Mouse (Mus musculus) erythroid progenitor cell, adult 5-6 weeks (primary cell): ENCODE data around the gene Fam3c. TPM values are rescaled to one million over a fixed set of nuclear protein-coding genes. Genes with fewer than 3 reads are reported as not detected.

Source experiments
- ATAC-seq: replicated peaks from 2 replicates; pipeline ENCODE4 v1.8.0; 2016; ENCODE audit warnings: moderate number of reproducible peaks, mild to moderate bottlenecking, moderate TSS enrichment, inconsistent platforms; ENCODE audit not compliant: poor library complexity, low FRiP score, severe bottlenecking
- total RNA-seq, 2 experiments: library from RNA; stranded (forward) in 1 of 2; stranded (reverse) in 1 of 2; fragments of 150-400 nt in 1 of 2; fragments of 186-747, 209-891 nt in 1 of 2; gene quantifications; 2 replicates each; pipeline versions ENCODE4 v1.2.3 to v1.2.4; 2015 to 2017; ENCODE audit warnings: low replicate concordance in 2 of 2

The Fam3c gene
- total RNA-seq, 2 experiments from 2014 or later = 10.1 to 13.1 TPM

- no peak; the same call in 1 of the 2 replicates for ATAC-seq
These were observed 502 bp downstream of the Fam3c start for GRCm38 (mm10) chr6:22355396-22356085.

- ATAC-seq = no peak
These were observed 1.4 kb downstream of the Fam3c start for GRCm38 (mm10) chr6:22354675-22355074.

GRCm38 (mm10) chr6:22354031-22354430, 2.0 kb downstream of the Fam3c start:
- no peak for ATAC-seq

GRCm38 (mm10) chr6:22351551-22351950, 4.5 kb downstream of the Fam3c start:
- no peak for ATAC-seq

GRCm38 (mm10) chr6:22350239-22350571, 5.8 kb downstream of the Fam3c start:
- no peak for ATAC-seq

- ATAC-seq = no peak
These were observed 6.4 kb downstream of the Fam3c start for GRCm38 (mm10) chr6:22349531-22350238.

GRCm38 (mm10) chr6:22348975-22349374, 7.1 kb downstream of the Fam3c start:
- no peak for ATAC-seq

GRCm38 (mm10) chr6:22348130-22348529, 7.9 kb downstream of the Fam3c start:
- no peak for ATAC-seq

- ATAC-seq = no peak
These were observed 8.7 kb downstream of the Fam3c start for GRCm38 (mm10) chr6:22347132-22347902.

GRCm38 (mm10) chr6:22344443-22344842, 11.6 kb downstream of the Fam3c start:
- ATAC-seq = no peak

GRCm38 (mm10) chr6:22343706-22344105, 12.3 kb downstream of the Fam3c start:
- ATAC-seq = no peak

GRCm38 (mm10) chr6:22343292-22343691, 12.8 kb downstream of the Fam3c start:
- no peak for ATAC-seq

GRCm38 (mm10) chr6:22340779-22341178, 15.3 kb downstream of the Fam3c start:
- ATAC-seq = no peak

- no peak for ATAC-seq
These were observed 16.1 kb downstream of the Fam3c start for GRCm38 (mm10) chr6:22339763-22340542.

GRCm38 (mm10) chr6:22332548-22332947, 23.5 kb downstream of the Fam3c start:
- no peak for ATAC-seq

GRCm38 (mm10) chr6:22330169-22330960, 25.7 kb downstream of the Fam3c start:
- no peak for ATAC-seq

GRCm38 (mm10) chr6:22327931-22328330, 28.1 kb downstream of the Fam3c start:
- no peak for ATAC-seq

GRCm38 (mm10) chr6:22327091-22327490, 29.0 kb downstream of the Fam3c start:
- ATAC-seq = no peak

- no peak for ATAC-seq
These were observed 29.8 kb downstream of the Fam3c start for GRCm38 (mm10) chr6:22326289-22326688.
